Mouse (Mus musculus): ENCODE results near the gene Tmem177. TPM values are rescaled to one million over a fixed set of nuclear protein-coding genes. Genes with fewer than 3 reads are reported as not detected.

Tmem177 gene
- 2.8 and 3.0 TPM in 2 replicates for polyA plus RNA-seq (2012; rRNA removed)

DNA sequence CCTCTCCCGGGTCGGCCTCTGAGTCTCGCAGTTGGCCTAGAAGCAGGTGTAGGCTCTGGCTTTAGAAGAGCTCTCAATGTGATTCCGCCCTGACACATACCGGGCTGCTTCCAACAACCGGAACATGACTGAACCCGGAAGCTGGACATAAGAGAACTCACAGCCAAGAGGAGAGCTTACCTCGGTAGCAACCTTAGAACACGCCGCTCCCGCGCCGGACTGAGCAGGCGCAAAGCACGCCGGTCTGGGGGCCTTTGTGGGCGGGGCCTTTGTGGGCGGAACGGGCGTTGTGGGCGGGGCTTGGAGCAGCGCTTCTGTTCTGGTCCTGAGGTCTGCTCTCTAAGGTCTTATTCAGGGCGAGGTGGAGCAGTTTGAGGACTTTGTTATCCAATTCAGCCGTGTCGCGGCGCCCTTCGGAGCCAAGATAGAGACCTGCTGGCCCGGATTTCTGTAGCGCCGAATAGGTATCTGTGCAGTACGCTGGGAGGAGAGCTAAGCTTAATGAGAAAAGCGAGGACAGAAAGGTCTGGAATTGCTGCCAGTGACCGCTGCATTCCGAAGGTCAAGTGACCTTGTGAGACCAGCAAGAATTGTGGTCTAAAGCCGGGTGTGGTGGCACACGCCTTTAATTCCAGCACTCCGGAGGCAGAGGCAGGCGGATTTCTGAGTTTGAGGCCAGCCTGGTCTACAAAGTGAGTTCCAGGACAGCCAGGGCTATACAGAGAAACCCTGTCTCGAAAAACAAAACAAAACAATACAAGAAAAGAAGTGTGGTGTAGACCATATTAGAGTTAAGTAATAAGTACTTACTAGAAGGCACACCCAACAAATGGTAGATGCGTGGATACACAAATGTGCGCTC, at the start of gene Tmem177:
Gene Tmem177 (minus strand): TSS at position 256 of the 862 bp plus-strand sequence.

Other genes starting within 250 kb of the Tmem177 start
- 1.3 and 1.4 TPM in 2 replicates for gene Ptpn4, start 75.6 kb downstream of the Tmem177 start, polyA plus RNA-seq (2012; rRNA removed)
- gene Cfap221, start 84.0 kb upstream of the Tmem177 start, polyA plus RNA-seq (2012; rRNA removed), result 0.02 and 0.03 TPM in 2 replicates
- gene Sctr, start 93.7 kb upstream of the Tmem177 start, polyA plus RNA-seq (2012; rRNA removed), result 0.01 TPM in 1 of 2 replicates, not detected in the other
- 26.9 and 33.3 TPM in 2 replicates for gene Tmem37, start 160.9 kb upstream of the Tmem177 start, polyA plus RNA-seq (2012; rRNA removed)
- 343 and 376 TPM in 2 replicates for gene Dbi, start 207.9 kb upstream of the Tmem177 start, polyA plus RNA-seq (2012; rRNA removed)
- 3.4 and 4.3 TPM in 2 replicates for gene 3110009E18Rik, start 208.0 kb upstream of the Tmem177 start, polyA plus RNA-seq (2012; rRNA removed)